Mouse (Mus musculus) mesoderm, embryonic 11.5 days (tissue): ENCODE results near the gene Snrnp40.
A peak's percentile ranks its signal among the peaks of the same experiment; 100 is the strongest.

Experiments used
- DNase-seq: peaks from one replicate; pipeline ENCODE4 v3.0.0-alpha.2; 2012; ENCODE audit warnings: low read depth, low spot score

Snrnp40 gene

DNA sequence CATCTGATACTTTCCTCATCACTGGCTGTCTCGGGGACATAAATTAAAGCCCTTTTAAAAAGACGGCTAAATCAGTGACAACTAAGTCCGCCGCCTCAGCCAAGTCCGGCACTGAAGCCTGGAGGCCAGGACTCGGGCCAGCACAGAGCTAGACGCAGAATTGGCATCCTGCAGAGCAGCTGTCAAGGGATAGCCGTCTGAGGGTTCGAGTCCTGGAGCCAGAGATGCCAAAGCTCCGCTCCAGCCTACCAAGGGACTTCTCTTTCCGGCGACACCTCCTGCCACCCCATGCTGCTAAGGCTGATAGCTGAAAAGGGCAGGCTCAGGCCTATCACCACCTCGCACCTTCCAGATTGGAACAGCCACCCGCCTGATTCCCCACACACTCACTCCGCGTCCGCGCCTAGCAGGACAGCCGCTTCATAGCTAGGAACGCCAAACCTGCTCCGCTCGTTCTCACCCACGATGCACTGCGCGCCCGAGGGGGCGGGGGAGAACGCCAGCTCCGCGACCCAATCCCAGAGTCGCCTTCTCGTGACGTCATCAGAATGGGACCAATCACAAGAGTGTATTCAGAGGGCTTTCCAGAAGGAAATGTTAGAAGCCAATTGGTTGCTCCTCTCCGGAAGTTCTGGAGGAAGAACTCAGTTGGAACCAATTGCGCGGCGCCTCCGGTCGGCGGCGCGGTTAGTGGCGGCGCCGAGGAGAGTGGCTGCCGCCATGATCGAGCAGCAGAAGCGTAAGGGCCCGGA lies at the start of gene Snrnp40, which contains the start of gene Zcchc17:
Gene Snrnp40 (plus strand): TSS at position 647 of the 752 bp plus-strand sequence.
Gene Zcchc17 (minus strand): TSS at position 458 of the 752 bp plus-strand sequence.
- DNase-seq, result peak; percentile 100

DNA sequence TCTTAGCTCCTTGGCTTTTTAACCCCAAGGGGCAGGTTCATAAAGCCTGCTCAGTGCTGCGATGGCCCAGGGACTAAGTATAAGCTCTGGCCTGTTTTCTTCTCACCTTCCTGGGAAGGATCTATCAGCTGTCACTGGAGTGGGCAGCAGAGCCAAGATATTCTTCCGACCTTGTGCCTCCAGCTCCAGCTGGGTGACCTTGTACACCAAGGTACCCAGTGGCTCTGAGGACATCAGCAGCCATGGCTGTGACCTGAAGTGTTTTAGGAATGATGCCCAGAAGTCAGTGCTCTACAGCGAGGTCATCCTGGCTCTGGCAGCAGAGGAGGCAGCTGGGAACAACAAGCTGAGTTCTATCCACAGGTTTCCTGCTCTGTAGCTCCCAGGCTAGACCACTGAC lies 47.4 kb upstream of the Snrnp40 start:
- DNase-seq, result no peak

DNA sequence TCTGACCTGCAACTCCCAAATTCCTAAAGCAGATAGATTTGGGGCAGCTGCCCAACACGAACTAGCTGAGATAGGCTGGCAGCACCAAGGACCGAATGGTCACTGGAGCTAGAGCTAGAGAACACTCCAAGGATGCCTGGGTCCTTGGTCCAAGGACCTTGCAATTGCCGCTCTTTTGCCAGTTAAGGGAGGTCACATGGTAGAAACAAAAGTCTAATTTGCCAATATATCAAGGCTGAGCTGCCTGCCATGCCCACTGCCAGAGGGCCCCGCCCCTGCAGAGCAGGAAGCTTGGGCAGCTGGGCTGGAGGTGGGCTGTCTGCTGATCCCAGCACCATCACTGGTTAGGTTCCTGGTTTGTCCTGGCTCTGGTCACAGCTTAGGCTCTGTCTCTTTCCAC lies 46.4 kb upstream of the Snrnp40 start:
- no peak for DNase-seq

DNA sequence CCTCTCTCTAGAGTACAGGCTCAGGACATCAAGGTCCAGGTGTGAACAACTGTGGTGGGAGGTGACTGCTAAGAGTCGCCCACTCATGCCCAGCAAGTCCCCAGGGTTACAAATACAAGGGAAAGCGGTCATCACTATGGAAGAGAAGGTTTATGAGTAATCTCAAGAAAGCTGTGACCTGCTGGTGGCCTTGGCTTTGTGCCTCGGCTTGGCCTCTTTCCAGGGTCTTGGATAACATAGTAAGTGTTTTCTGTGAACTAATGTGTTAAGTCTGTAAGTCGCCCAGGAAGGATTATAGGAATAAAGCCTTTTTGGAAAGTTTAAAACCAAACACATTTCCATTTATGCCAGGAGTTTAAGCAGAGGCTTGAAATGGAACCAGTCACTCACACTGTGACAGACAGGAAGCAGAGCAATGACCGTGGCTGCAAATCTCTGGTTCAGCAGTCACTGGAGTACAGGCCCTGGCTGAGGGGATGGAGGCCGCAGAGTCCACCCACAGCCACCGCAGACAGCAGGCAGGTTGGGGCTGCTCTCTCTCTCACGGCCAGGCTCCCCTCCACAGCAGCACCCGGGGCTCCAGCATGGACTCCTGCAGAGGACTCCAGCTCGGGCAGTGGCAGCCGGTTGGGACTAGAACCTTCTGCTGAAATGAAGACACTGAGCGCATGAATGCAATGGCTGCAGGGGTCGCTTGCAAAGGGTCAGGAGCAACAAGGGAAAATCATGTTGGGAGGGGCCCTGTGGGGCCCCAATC lies 44.0 kb upstream of the Snrnp40 start:
- DNase-seq, result no peak

DNA sequence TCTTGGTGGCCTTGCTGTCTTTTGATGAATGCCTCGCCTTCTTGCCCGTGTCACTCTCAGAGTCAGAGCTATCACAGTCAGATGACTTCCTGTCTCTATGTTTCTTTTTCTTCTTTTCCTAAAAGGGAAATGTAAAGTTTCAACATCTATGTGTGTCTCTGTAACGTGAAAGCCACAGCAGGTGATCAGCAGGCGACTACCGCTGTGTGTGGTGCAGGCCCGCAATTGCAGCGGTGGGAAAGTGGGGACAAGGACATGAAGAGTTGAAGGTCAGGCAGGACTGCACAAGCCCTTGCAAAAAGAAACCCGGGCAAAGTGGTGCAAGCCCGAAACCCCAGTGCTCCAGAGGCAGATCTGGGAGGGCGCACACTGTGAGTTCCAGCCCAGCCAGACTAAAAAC lies 43.2 kb upstream of the Snrnp40 start:
- no peak for DNase-seq

DNA sequence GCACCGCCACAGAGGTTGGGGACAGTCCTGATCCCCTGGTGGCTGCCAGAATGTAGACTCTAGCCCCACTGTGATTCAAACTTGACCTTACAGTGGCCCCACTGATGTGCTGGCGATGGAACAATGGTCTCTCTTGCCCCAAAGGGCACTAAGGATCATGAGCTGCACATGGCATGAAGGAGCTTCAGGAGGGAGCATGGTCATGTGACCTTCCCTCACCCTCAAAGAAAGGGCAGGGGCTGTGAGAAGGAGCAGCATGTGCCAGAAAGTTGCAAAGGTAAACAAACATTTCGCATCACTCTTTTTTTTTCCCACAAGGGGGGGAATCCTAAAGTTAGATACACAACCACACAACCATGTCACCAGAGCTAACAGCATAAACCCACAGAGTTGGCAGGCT lies 41.8 kb upstream of the Snrnp40 start:
- no peak for DNase-seq

DNA sequence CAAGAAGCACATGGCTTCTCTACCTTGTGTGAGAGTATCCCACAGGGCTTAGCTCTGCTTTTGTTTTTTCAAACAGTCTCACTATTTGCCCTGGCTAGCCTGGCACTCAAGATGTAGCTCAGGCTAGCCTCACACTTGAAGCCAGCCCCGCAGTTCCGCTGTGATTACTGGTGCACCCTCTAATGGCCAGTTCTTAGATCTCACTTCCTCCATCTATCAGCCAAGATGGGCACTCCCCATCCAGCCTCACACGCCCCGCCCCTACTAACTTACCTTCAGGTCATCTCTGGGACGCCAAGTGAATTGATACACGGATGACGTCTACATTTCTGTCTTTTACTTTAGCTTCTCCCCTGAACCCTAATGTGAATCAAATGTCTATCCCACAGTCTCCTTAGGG lies 40.4 kb upstream of the Snrnp40 start:
- DNase-seq, result no peak

DNA sequence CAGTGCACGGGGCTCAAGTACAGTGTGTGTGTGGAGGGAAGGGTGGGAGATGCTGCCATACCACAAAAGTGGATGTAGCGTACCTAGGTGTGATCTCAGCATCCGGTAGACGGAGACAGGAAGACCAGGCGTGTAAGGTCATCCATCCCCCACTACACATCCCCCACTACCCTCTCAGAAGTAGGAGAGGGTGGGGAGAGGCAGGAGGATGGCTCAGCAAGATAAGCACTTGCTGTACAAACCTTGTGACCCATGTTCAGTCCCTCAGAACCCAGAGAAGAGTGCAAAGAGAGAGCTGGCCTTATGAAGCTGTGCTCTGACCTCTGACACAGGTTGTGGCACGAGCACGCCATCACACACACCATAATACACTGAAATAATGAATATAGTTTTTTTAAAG lies 38.3 kb upstream of the Snrnp40 start:
- DNase-seq, result no peak

DNA sequence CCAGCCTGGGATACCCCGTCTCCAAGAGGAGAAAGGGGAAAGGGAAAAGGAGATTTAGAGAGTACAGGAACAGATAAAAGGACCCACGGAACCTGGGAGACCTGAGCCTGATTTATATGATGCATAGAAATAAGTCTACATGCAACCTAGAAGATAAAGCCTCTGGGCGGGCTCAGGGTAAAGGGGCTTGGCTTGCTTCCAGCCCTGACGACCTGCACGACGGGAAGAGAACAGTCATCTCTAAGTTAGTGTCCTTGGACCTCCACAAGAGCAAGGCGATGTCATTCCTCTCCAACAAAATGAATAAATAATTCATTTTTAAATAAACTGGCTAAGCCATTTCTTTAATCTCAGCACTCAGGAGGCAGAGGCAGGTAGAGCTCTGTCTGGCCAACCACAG lies 37.4 kb upstream of the Snrnp40 start:
- DNase-seq, result no peak

DNA sequence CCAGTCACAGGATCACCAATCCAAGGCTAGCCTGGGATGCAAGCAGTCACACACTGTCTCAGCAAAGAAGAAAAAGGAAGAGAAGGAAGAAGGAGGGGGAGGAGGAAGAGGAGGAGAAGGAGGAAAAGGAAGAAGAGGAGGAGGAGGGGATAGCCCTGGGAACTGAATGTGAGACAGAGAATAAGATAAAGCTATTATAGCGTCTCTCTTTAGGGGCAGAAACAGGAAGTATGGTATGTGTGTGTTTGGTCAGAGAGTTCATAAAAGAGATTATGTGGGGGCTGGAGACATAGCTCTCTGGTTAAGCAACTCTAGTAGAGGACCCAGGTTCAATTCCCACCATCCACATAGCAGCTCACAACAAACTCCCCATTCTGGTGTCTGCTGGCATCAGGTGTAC lies 36.8 kb upstream of the Snrnp40 start:
- DNase-seq, result no peak

DNA sequence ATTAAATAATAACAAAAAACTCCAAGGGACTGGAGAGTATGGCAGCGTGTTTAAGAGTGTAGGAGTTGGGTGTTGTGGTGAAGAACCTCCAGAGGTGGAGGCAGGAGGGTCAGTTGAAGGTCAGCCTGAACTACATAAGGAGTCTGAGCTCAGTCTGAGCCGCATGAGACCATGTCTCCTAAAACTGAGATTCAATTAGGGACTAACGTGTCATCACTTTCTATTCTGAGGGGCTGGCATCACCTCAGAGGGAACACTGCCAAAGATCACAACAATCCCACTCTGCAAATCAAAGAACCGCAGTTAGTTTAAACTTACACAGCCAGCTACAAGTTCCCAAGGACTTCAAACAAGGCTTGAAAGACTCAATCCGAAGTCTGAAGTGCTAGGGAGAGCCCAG lies 36.3 kb upstream of the Snrnp40 start:
- DNase-seq, result no peak

DNA sequence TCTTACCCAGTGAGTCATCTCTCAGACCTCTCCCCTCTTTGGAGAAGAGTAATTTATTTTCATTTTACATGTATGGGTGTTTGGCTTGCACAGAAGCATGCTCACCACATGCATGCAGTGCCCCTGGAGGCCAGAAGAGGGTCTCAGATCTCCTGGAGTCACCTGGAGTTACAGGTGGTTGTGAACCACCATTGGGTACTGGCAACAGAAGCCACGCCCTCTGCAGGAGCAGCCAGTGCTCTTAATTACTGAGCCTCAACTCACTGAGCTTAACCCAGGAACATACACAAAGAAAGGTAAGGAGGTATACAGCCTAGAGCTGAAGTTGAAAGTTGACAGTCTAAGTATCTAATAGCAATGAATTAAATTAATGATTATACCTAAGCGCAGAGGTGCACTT lies 34.5 kb upstream of the Snrnp40 start:
- no peak for DNase-seq

DNA sequence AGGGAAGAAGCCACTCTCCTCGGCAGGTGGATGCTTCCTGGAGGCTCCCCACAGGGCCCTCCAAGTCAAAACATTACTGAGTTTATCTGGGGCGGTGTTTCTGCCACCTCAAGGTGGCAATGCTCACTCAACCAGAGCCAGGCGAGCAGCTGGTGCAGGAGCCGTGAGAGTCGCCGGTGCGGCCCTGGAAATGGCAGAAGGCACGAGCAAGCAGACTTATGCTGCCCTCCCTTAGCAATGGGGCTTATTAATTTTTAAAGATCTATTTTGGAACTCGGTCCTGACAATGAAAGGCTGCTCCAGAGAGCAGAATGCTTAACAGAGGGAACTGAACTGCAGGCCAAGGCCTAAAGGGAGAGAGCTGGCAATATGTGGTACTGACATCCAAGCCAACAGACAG lies 32.6 kb upstream of the Snrnp40 start:
- DNase-seq, result no peak

DNA sequence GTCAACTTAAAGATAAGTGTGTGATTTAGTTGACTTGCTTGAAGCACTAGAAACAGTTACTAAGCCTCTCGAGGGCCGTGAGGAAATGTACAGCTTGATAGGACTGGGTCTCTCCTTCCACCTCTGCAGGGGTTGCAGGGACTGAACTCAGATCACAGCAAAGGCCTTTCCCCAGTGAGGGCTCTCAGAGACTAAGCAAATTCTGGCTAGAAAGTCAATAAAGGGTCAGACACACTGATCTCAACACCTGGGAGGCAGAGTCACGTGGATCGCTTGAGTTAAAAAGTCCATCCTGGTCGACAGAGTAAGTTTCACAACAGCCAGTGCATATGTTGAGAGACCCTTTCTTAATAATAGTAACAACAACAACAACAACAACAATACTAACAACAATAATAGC lies 24.1 kb upstream of the Snrnp40 start:
- DNase-seq, result no peak

DNA sequence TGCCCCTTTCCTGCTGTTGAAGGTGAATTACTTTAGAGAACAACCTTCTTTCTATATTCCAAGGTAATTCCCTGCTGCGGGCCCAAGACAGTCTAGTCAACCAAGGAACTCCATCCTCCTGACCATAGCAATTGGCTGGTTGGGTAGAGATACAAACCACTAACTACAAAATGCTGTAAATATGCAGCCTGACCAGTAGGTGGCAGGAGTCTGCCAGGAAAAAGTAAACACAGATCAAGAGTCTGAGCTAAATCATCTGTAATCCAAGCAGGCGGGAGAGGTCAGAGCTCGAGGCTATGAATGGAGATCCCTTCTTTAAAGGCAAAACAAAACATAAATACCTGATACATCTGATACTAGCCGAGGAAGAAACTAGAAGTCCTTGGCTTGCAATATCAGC lies 18.2 kb upstream of the Snrnp40 start:
- DNase-seq, result peak; percentile 78

DNA sequence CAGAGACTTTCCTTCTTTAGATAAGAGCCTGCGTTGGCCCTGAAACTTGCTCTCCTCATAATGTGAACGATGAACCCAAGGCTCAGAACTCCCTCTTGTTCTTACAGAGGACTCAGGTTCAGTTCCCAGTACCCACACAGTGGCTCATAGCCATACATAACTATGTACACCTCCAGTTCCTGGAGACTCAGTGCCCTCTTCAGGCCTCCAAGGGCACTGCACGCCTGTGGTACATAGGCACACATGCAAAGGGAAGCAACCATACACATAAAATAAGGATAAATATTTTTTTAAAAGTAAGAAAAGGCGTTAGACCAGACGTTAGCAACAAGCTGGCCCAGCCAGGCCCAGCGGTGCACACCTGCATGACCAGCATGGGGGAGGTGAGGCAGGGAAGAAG lies 10.3 kb upstream of the Snrnp40 start:
- DNase-seq, result no peak

DNA sequence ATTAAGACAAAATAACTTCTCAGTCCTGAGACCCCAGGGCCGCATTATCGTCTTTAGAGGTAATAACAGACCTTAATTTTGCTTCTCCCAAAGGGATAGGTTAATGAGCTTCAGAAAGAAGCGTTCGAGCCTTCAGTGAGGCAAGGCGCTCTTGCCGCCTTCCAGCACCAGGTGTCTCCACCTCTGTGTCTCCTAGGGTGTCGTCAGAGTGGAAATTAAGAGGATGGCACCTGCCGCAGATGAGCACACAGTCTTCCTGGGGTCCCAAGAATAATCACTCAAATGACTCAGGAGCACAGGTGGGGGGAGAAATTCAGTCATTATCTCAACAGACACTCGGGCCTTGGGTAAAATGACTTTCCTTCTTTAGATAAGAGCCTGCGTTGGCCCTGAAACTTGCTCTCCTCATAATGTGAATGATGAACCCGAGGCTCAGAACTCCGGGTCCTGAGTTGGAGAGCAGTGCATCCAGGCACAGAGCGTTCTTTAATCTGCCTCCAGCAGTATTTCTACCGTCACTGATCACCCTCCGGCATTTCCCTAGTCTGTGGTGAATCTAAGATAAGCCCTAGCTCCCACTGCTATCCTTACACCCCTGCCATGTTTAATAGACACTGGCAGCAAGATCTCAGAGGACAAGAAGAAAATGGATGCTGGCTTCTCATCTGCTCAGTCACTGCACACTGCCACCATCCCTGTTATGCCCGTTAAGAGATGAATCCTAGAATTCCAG lies 9.1 kb upstream of the Snrnp40 start:
- DNase-seq, result no peak

DNA sequence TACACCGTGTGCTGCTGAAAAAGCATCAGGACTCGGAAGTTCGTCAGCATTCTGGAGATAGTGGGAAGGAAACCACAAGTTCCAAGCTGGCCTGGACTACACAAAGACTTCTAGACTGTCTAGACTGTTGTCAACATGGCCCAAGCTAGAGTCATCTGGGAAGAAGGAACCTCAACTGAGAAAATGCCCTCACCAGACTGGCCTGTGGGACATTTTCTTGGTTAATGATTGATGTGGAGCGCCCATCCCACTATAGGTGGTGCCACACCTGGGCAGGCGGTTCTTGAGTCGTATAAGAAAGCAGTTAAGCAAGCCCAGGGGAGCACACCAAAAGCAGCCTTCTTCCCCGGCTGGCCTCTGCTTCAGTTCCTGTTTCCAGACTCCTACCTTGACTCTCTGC lies 7.3 kb upstream of the Snrnp40 start:
- no peak for DNase-seq

DNA sequence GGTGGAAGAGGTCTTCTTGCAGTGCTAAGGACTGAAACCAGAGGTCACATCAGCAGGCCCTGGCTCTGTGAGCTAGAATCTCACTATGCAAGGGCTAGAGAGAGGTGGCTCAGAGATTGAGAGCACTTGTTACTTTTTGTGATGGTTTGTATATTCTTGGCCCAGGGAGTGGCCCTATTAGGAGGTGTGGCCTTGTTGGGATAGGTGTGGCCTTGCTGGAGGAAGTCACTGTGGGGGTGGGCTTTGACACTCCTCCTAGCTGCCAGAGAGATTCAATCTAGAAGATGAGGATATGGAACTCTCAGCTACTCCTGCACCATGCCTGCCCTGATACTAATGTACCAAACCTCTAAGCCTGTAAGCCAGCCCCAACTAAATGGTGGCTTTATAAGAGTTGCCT lies 2.0 kb upstream of the Snrnp40 start:
- DNase-seq, result no peak

DNA sequence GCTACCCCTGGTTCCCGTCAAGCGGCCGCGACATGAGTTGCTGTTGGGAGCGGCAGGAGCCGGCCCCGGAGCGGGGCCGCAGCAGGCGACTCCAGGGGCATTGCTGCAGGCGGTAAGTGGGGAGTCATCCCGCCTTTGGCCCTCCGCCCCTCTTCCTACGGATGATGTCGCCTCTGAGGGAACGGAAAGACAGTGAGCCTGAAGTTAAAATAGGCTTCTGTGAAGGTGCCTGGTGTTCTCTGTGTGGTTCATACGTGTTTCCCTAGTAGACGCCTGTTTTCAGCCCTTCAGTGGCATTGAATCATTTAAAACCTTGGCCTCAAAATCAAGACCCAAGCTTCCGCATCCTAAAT lies 282 bp downstream of the Snrnp40 start:
- DNase-seq, result no peak

DNA sequence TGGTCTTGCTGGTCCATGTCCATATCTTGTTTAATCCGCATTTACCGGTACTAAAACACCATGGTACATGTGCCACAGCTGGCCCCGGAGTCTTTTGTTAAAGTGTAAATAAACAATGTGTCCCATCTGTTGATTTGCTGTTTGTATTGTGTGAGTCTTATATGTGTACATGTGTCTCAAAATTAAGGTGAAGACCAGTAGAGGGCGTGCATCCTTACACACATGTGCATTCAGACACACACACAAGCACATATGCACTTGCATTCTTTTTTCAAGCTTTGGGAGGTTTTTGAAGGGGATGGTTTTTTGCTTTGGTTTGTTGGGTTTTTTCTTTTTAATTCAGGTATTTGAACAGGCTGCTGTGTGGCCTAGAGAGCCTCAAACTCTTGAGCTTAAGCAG lies 16.7 kb downstream of the Snrnp40 start:
- no peak for DNase-seq

DNA sequence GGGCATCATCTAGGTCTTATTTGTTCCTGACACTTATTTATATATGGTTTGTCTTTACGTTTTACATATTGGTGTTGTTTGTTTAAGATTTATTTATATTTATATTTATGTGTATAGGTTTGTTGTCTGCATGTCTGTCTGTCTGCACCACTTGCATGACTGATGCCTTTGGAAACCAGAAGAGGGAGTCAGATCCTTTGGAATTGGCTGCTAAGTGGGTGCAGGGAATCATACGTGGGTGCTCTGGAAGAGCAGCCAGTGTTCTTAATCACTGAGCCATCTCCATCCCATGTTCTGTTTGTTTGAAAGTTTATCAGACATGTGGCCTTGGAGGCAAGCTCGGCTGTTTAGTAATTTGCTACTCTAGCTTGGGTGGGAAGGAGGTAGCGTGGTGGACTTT lies 17.6 kb downstream of the Snrnp40 start:
- DNase-seq, result no peak

DNA sequence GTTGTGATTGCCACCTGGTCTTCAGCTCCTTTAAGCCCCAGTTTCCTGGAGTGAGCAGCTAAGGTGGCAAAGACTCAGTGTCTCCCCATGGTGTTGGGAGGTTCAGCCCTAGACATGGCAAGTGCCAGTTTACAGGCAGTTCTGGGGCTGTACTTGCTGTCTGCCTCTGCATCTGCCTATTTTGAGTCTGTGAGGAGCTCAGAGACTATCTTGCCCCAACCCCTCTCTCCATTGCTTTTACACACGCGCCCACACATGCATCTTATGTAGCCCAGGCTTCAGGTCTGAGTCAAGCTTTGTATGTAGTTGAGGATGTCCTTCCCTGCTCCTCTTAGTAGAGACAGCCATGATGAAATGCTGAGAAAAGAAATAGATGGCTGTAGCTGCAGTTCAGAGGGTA lies 19.2 kb downstream of the Snrnp40 start:
- DNase-seq, result no peak
